Mouse (Mus musculus): ENCODE results near the gene Cbr1. TPM values are rescaled to one million over a fixed set of nuclear protein-coding genes. Genes with fewer than 3 reads are reported as not detected.
"Not testable (repeated sequence)": the region's sequence is repeated elsewhere in the genome, so short reads cannot be mapped to it uniquely, and the experiment has no call there.

Gene Cbr1
- polyA plus RNA-seq, 1 experiment: 33.7 TPM

- no peak overlapping the region for H3K9ac ChIP-seq (ENCODE audit: low read depth, poor library complexity, severe bottlenecking)
- H3K27me3 ChIP-seq (ENCODE audit: control insufficient read depth, insufficient read depth, low read length, poor library complexity, severe bottlenecking): no peaks in the 10 kb centered on the region
- H3K4me3 ChIP-seq (ENCODE audit: low read depth, low read length): no peak overlapping the region
- H3K27ac ChIP-seq (ENCODE audit: insufficient read depth, low read length): no peak overlapping the region
- H3K9me3 ChIP-seq (replicated peaks; ENCODE audit: control insufficient read depth, insufficient read depth, low read length, poor library complexity, severe bottlenecking): no peaks in the 10 kb centered on the region; the same call in 1 of the 2 replicates
- no peaks in the 10 kb centered on the region for H3K4me1 ChIP-seq (ENCODE audit: control insufficient read depth, insufficient read depth, low read length)
- 0 out of 2 replicates have a peak, but pooled peaks cover 6% of the 10 kb centered on the region for H3K36me3 ChIP-seq (ENCODE audit: control insufficient read depth, insufficient read depth, low read length, poor library complexity, severe bottlenecking)
- TF ChIP-seq CTCF (IDR thresholded peaks at IDR 0.05; ENCODE audit: low read depth, low read length): peak; percentile 89
- no peak for TF ChIP-seq POLR2A (IDR thresholded peaks at IDR 0.05; ENCODE audit: insufficient read depth, low read length)
These were observed 9.6 kb downstream of the Cbr1 start for GRCm38 (mm10) chr16:93615118-93615870.

- H3K4me3 ChIP-seq (ENCODE audit: low read depth, low read length); H3K27ac ChIP-seq (ENCODE audit: insufficient read depth, low read length); H3K36me3 ChIP-seq (ENCODE audit: control insufficient read depth, insufficient read depth, low read length, poor library complexity, severe bottlenecking): not testable (repeated sequence)
These were observed 18.1 kb downstream of the Cbr1 start for GRCm38 (mm10) chr16:93623759-93624158.

GRCm38 (mm10) chr16:93624671-93625070, 19.0 kb downstream of the Cbr1 start:
- no peak overlapping the region for H3K9ac ChIP-seq (ENCODE audit: low read depth, poor library complexity, severe bottlenecking)
- no peak overlapping the region for H3K27ac ChIP-seq (ENCODE audit: insufficient read depth, low read length)
- TF ChIP-seq EP300 (IDR thresholded peaks at IDR 0.05; ENCODE audit: insufficient read depth, low read depth, low read length): no peak
- no peak for TF ChIP-seq POLR2A (IDR thresholded peaks at IDR 0.05; ENCODE audit: insufficient read depth, low read length)
- TF ChIP-seq CTCF (IDR thresholded peaks at IDR 0.05; ENCODE audit: low read depth, low read length): no peak
- no peaks in the 10 kb centered on the region for H3K4me1 ChIP-seq (ENCODE audit: control insufficient read depth, insufficient read depth, low read length)
- no peaks in the 10 kb centered on the region for H3K27me3 ChIP-seq (ENCODE audit: control insufficient read depth, insufficient read depth, low read length, poor library complexity, severe bottlenecking)
- H3K36me3 ChIP-seq (ENCODE audit: control insufficient read depth, insufficient read depth, low read length, poor library complexity, severe bottlenecking): no peaks in the 10 kb centered on the region
- no peak overlapping the region for H3K4me3 ChIP-seq (ENCODE audit: low read depth, low read length)
- H3K9me3 ChIP-seq (replicated peaks; ENCODE audit: control insufficient read depth, insufficient read depth, low read length, poor library complexity, severe bottlenecking): no peaks in the 10 kb centered on the region

More at GRCm38 (mm10) chr16:93623759-93624158, 18.1 kb downstream of the Cbr1 start:
- H3K4me1 ChIP-seq (ENCODE audit: control insufficient read depth, insufficient read depth, low read length); H3K27me3 ChIP-seq (ENCODE audit: control insufficient read depth, insufficient read depth, low read length, poor library complexity, severe bottlenecking); H3K9me3 ChIP-seq (replicated peaks; ENCODE audit: control insufficient read depth, insufficient read depth, low read length, poor library complexity, severe bottlenecking); H3K9ac ChIP-seq (ENCODE audit: low read depth, poor library complexity, severe bottlenecking): not testable (repeated sequence)

- no peaks in the 10 kb centered on the region for H3K27me3 ChIP-seq (ENCODE audit: control insufficient read depth, insufficient read depth, low read length, poor library complexity, severe bottlenecking)
- no peak overlapping the region for H3K4me3 ChIP-seq (ENCODE audit: low read depth, low read length)
- H3K27ac ChIP-seq (ENCODE audit: insufficient read depth, low read length): no peak overlapping the region
- H3K4me1 ChIP-seq (ENCODE audit: control insufficient read depth, insufficient read depth, low read length): no peaks in the 10 kb centered on the region
- no peak overlapping the region for H3K9ac ChIP-seq (ENCODE audit: low read depth, poor library complexity, severe bottlenecking)
- H3K36me3 ChIP-seq (ENCODE audit: control insufficient read depth, insufficient read depth, low read length, poor library complexity, severe bottlenecking): no peaks in the 10 kb centered on the region
- H3K9me3 ChIP-seq (replicated peaks; ENCODE audit: control insufficient read depth, insufficient read depth, low read length, poor library complexity, severe bottlenecking): no peaks in the 10 kb centered on the region
- TF ChIP-seq CTCF (IDR thresholded peaks at IDR 0.05; ENCODE audit: low read depth, low read length): peak; percentile 37
- no peak for TF ChIP-seq POLR2A (IDR thresholded peaks at IDR 0.05; ENCODE audit: insufficient read depth, low read length)
These were observed 21.1 kb downstream of the Cbr1 start for GRCm38 (mm10) chr16:93626745-93627144.

- Histone ChIP-seq H3K27me3 (ENCODE audit: control insufficient read depth, insufficient read depth, low read length, poor library complexity, severe bottlenecking) (no peaks in the 10 kb centered on the region), H3K36me3 (ENCODE audit: control insufficient read depth, insufficient read depth, low read length, poor library complexity, severe bottlenecking) (no peaks in the 10 kb centered on the region), H3K4me3 (ENCODE audit: low read depth, low read length) (no peak within 1 kb of the TSS), H3K4me1 (ENCODE audit: control insufficient read depth, insufficient read depth, low read length) (no peaks in the 10 kb centered on the region), H3K27ac (ENCODE audit: insufficient read depth, low read length) (no peak within 1 kb of the TSS), H3K9ac (ENCODE audit: low read depth, poor library complexity, severe bottlenecking) (no peak within 1 kb of the TSS), H3K9me3 (replicated peaks; ENCODE audit: control insufficient read depth, insufficient read depth, low read length, poor library complexity, severe bottlenecking) (no peaks in the 10 kb centered on the region)
- TF ChIP-seq EP300 (IDR thresholded peaks at IDR 0.05; ENCODE audit: insufficient read depth, low read depth, low read length) (no peak), CTCF (IDR thresholded peaks at IDR 0.05; ENCODE audit: low read depth, low read length) (no peak), POLR2A (IDR thresholded peaks at IDR 0.05; ENCODE audit: insufficient read depth, low read length) (no peak)
These were observed 22.2 kb downstream of the Cbr1 start, which contains the start of gene Gm5678 for GRCm38 (mm10) chr16:93627761-93628400. Gene Gm5678, plus strand, starts transcription at chr16:93628097.

- Histone ChIP-seq H3K36me3 (ENCODE audit: control insufficient read depth, insufficient read depth, low read length, poor library complexity, severe bottlenecking) (no peaks in the 10 kb centered on the region), H3K9me3 (replicated peaks; ENCODE audit: control insufficient read depth, insufficient read depth, low read length, poor library complexity, severe bottlenecking) (no peaks in the 10 kb centered on the region), H3K27me3 (ENCODE audit: control insufficient read depth, insufficient read depth, low read length, poor library complexity, severe bottlenecking) (no peaks in the 10 kb centered on the region), H3K4me1 (ENCODE audit: control insufficient read depth, insufficient read depth, low read length) (no peaks in the 10 kb centered on the region), H3K27ac (ENCODE audit: insufficient read depth, low read length) (no peak overlapping the region), H3K4me3 (ENCODE audit: low read depth, low read length) (no peak overlapping the region), H3K9ac (ENCODE audit: low read depth, poor library complexity, severe bottlenecking) (no peak overlapping the region)
- no peak for TF ChIP-seq CTCF (IDR thresholded peaks at IDR 0.05; ENCODE audit: low read depth, low read length)
- no peak for TF ChIP-seq EP300 (IDR thresholded peaks at IDR 0.05; ENCODE audit: insufficient read depth, low read depth, low read length)
These were observed 38.4 kb downstream of the Cbr1 start for GRCm38 (mm10) chr16:93644006-93644405.
